Mouse (Mus musculus): Measurements from ENCODE around the gene Grm4.

DNA sequence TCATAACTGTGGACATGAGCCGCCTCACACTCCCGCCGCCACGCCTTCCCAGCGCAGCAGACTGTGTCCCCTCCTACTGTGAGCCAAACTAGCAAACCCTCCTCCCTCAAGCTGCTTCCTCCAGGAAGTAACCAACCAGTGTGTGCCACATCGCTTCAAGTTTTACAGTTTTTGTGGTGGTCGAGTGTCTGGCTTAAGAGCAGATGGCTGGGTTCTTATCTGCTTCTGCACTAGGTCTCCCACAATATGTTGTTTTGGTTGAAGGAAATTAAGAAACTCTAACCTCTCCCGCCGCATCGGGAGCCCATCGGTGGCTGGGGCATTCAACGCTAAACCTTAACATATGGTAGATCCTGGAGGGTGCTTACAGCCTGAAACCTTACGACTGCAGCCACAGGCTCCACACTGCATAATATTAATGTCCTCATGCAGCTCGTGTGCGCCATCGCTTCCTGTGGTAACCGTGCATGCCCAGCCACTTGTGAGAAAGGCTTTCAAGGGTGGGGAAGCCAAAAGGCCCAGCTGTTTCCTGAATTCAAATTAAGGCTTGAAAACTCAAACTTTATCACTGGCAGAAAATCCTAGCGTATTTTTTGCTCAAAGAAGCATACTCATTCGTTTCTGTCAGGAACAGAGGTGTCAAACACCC lies 115.7 kb downstream of the Grm4 start:
- TF ChIP-seq CTCF (IDR thresholded peaks at IDR 0.05; ENCODE audit: borderline replicate concordance, insufficient read depth, low read length): no peak
- TF ChIP-seq POLR2A (IDR thresholded peaks at IDR 0.05; ENCODE audit: low read depth, low read length): no peak
